Mouse (Mus musculus) macrophage (primary cell): ENCODE data around the gene Sirt1. TPM values are rescaled to one million over a fixed set of nuclear protein-coding genes. Genes with fewer than 3 reads are reported as not detected.
A peak's percentile ranks its signal among the peaks of the same experiment; 100 is the strongest.
"Not testable (repeated sequence)": the region's sequence is repeated elsewhere in the genome, so short reads cannot be mapped to it uniquely, and the experiment has no call there.

Source experiments
- H3K27ac ChIP-seq: fragments of 350-480 bp; formaldehyde crosslinking; 2 replicates; pipeline ENCODE4 v1.9.0; 2021
- H3K36me3 ChIP-seq: fragments of 350-480 bp; formaldehyde crosslinking; 2 replicates; pipeline ENCODE4 v1.9.0; 2021; ENCODE audit errors: inconsistent target
- H3K4me3 ChIP-seq: fragments of 350-480 bp; formaldehyde crosslinking; 2 replicates; pipeline ENCODE4 v1.9.0; 2021; ENCODE audit errors: inconsistent target
- H3K79me2 ChIP-seq: fragments of 350-480 bp; formaldehyde crosslinking; 2 replicates; pipeline ENCODE4 v1.9.0; 2021; ENCODE audit errors: inconsistent target
- WGBS: methylation state at CpG from one replicate; pipeline ENCODE4 v1.1.7; 2026; ENCODE audit warnings: inconsistent platforms; ENCODE audit not compliant: missing documents; 5-methylcytosine and 5-hydroxymethylcytosine counted together
- polyA plus RNA-seq: library from polyadenylated mRNA; stranded (reverse); fragments of 250-400 nt; gene quantifications from 3 replicates; pipeline ENCODE4 v1.2.4, GENCODE M21; 2018; ENCODE audit warnings: inconsistent platforms

The Sirt1 gene
- polyA plus RNA-seq, 1 experiment from 2014 or later, result 13.3 TPM

DNA sequence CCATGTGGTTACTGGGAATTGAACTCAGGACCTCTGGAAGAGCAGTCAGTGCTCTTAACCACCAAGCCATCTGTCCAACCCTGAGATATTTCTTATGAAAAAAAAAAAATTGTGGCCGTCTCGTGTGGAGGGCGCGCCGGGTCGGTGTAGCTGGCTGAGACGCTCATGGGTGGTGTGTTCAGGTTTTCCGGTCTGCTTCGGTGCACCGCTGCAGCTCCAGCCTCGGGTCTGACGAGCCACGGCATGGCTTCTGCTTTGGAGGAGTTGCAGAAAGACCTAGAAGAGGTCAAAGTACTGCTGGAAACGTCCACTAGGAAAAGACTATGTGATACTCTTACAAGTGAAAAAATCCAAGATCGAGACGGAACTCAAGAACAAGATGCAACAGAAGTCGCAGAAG lies 31.3 kb upstream of the Sirt1 start:
- Histone ChIP-seq H3K4me3 (no peak overlapping the region), H3K27ac (no peak overlapping the region), H3K36me3 (no peaks in the 10 kb centered on the region), H3K79me2 (no peaks in the 10 kb centered on the region)
- WGBS, result 93% methylated on average over 17 of the region's 17 CpGs

DNA sequence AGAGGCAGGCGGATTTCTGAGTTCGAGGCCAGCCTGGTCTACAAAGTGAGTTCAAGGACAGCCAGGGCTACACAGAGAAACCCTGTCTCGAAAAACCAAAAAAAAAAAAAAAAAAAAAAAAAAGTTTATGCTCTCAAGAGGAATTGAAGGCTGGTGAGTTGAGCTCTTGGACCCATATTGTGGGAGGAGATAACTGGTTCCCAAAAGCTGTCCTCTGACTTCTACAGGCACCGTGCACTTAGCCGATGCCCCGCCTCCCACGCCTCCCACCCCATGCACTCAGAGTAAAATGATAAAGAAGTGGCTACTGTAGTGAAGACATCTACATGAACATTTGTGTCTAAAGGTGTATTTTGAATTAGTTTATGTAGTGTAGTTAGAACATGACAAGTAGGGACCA lies 30.2 kb upstream of the Sirt1 start:
- 90% methylated on average over 2 of the region's 7 CpGs for WGBS
- not testable (repeated sequence) for H3K4me3 ChIP-seq, H3K27ac ChIP-seq, H3K79me2 ChIP-seq, H3K36me3 ChIP-seq

DNA sequence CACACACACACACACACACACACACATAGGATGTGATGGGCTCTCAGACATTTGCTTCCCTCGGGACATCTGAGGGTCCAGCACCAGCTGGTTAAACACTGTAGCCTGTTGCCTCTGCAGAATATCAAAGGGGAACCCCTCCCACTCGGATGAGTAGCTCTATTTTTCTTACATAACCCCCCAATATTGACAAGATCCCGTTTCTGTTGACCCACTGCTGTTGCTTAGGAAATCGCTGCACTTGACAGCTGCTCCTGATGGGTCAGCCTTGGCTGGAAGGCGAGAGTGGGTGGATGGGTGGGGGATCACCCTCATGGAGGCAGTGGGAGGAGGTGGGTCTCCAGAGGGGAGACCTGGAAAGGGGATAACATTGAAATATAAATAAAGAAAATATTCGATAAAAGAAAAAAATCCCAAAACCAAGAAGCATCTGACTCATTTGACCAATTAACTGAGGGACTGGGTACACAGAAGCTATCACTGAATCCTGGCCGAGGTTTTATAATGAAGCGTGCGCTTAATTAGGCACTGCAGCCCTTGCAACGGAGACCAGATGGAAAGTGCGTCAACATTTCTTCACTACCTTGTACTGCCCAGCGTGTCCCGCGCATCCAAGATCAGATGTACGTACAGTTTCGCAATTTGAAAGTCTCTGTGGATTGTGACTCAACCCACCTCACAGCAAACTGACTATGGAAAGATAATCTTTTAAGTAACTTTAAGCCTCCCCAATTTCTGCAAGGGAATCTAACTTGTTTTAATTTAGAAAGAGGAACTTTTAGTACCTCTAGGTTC lies 28.9 kb upstream of the Sirt1 start:
- no peak overlapping the region for H3K27ac ChIP-seq
- H3K36me3 ChIP-seq, result no peaks in the 10 kb centered on the region
- 44% methylated on average over 16 of the region's 16 CpGs for WGBS
- H3K4me3 ChIP-seq, result no peak overlapping the region
- H3K79me2 ChIP-seq, result no peaks in the 10 kb centered on the region

DNA sequence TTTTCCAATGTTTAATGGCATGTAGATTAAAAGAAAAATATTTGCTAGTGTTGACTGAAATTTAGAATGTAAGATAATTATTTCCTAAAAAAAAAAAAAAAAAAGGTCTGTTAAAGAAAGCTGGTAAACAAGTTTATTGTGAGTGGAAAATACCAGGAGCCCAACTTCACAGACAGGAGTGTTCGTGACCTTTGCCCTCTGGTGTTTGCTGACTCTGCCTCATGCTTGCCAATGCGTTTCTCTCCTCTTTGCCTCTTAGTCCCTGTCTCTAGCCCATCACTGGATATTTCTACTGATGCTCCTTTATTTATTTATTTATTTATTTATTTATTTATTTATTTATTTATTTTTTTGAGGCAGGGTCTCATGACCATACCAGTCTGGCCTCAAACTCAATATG lies 22.1 kb upstream of the Sirt1 start:
- 86% methylated on average over 2 of the region's 2 CpGs for WGBS
- Histone ChIP-seq H3K79me2 (no peaks in the 10 kb centered on the region), H3K36me3 (no peaks in the 10 kb centered on the region), H3K4me3 (no peak overlapping the region), H3K27ac (no peak overlapping the region)

DNA sequence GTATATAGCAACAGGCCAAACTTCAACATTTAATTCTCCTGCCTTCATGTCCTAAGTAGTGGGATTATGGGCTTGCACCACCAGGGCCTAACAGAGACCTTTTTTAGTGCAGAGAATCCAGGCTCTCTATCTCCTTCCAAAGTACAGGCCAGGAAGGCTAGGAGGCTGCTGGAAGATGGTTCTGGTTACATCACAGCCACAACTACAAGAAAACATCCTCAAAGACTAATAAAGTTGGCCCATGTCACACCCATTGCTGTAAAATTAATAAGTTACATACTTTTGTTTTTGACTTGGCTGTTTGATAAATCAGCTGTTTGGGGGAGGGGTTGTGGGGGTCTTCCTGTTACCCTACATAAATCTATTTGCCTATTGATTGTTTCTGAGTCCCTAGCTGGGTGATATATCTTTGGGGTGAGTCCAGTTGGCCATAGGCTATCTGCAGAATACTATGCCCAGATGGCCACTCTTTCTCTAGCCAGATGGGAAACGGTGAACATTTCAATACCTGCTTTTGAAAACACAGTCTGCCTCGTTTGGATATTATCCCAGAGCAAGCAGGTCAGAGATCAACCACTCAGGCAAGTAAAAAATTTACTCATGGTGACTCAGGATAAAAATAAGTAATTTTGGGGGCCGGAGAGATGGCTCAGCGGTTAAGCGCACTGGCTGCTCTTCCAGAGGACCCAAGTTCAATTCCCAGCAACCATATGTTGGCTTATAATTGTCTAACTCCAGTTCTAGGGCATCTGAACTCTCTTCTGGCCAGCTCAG lies 21.4 kb upstream of the Sirt1 start:
- H3K4me3 ChIP-seq, result no peak overlapping the region
- 96% methylated on average over 5 of the region's 5 CpGs for WGBS
- no peaks in the 10 kb centered on the region for H3K79me2 ChIP-seq
- no peak overlapping the region for H3K27ac ChIP-seq
- H3K36me3 ChIP-seq, result no peaks in the 10 kb centered on the region

DNA sequence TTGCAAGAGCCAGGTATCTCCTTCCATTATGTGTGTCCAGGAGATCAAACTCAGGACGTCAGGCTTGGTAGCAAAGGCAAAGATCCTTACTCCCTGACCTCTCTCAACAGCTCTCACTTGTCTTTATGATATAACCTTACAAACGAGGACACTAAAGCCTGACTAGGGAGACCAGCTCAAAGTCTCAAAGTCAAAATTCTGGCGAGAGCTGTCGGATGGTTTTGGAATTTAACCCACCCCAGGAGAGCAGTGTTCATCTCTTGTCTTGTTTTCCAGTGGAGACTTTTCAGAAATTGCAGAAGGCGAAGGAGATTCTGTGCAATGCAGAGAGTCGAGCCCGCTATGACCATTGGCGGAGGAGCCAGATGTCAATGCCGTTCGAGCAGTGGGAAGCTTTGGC lies 15.5 kb upstream of the Sirt1 start:
- no peak overlapping the region for H3K27ac ChIP-seq
- no peaks in the 10 kb centered on the region for H3K79me2 ChIP-seq
- over 99% methylated on average over 10 of the region's 10 CpGs for WGBS
- no peak overlapping the region for H3K4me3 ChIP-seq
- H3K36me3 ChIP-seq, result no peaks in the 10 kb centered on the region

DNA sequence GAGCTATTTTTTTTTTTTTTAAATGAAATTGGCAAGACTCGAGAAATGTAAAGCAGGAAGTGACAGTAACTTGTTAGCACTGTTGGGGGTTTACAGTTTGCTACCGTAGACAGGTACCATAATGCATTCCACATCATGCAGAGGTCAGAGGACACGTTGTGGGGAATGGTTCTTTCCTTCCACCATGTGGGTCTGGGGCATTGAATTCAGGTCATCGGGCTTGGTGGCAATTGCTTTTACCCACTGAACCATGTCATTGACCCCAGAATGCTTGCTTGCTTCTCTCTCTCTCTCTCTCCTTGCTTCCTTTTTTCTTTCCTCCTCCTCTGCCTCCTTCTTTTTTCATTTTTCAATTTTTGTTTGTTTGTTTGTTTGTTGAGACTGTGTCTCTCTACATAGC lies 7.4 kb upstream of the Sirt1 start:
- WGBS, result 73% methylated on average over 4 of the region's 4 CpGs
- no peaks in the 10 kb centered on the region for H3K79me2 ChIP-seq
- H3K27ac ChIP-seq, result no peak overlapping the region
- no peaks in the 10 kb centered on the region for H3K36me3 ChIP-seq
- H3K4me3 ChIP-seq, result no peak overlapping the region

DNA sequence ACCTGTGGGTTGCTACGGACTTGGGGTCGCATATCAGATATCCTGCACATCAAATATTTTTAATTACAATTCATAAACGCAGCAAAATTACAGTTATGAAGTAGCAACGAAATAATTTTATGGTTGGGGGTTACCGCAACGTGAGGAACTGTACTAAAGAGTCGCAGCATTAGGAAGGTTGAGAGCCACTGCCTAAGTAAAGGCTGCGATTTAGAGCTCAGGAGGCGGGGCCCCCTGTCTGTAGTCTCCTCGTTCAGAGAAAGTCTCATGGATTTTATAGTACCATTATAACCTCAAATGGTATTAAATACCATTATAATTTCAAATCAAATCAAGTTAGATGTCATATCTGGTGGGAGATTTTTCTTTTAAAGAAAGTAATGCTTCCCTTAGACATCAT lies 5.5 kb upstream of the Sirt1 start:
- no peaks in the 10 kb centered on the region for H3K36me3 ChIP-seq
- WGBS, result 5% methylated on average over 10 of the region's 10 CpGs
- H3K27ac ChIP-seq, result peak overlapping the region; percentile 42
- peak overlapping the region; percentile 71 for H3K4me3 ChIP-seq
- no peaks in the 10 kb centered on the region for H3K79me2 ChIP-seq

DNA sequence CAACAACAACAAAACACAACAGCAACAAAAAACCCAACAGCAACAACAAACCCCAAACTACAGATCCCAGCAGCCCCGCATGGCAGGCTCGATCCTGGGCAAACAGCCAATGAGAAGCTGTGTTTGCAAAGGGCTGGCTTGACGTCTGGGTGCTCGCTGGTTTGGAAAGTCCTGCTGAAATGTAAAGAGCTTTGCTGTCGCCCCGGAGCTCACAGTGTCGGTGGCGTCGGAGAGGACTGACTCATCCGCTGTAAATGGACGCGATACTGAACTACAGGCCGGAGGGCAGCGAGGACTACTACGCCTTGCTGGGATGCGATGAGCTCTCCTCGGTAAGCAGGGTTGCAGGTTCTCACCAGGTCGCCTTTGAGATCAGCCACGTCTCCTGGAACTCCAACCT lies 4.9 kb upstream of the Sirt1 start:
- Histone ChIP-seq H3K79me2 (no peaks in the 10 kb centered on the region), H3K27ac (peak overlapping the region; percentile 42), H3K4me3 (peak overlapping the region; percentile 71), H3K36me3 (no peaks in the 10 kb centered on the region)
- under 1% methylated on average over 19 of the region's 19 CpGs for WGBS

DNA sequence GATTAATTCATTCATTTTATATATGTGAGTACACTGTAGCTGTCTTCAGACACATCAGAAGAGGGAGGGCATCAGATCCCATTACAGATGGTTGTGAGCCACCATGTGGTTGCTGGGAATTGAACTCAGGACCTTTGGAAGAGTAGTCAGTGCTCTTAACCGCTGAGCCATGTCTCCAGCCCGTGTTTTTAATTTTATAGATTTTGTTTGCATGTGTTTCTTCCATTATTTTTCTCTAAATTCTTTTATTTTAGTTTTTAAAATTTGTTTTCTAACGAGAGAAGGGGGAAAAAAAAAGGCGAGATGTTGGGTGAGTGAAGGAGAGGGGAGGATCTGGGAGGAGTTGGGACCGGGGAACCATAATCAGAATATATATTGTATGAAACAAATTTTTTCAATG lies 4.4 kb upstream of the Sirt1 start:
- not testable (repeated sequence) for H3K79me2 ChIP-seq, H3K27ac ChIP-seq, H3K36me3 ChIP-seq
- H3K4me3 ChIP-seq, result peak overlapping the region; percentile 71
- 49% methylated on average over 5 of the region's 5 CpGs for WGBS

DNA sequence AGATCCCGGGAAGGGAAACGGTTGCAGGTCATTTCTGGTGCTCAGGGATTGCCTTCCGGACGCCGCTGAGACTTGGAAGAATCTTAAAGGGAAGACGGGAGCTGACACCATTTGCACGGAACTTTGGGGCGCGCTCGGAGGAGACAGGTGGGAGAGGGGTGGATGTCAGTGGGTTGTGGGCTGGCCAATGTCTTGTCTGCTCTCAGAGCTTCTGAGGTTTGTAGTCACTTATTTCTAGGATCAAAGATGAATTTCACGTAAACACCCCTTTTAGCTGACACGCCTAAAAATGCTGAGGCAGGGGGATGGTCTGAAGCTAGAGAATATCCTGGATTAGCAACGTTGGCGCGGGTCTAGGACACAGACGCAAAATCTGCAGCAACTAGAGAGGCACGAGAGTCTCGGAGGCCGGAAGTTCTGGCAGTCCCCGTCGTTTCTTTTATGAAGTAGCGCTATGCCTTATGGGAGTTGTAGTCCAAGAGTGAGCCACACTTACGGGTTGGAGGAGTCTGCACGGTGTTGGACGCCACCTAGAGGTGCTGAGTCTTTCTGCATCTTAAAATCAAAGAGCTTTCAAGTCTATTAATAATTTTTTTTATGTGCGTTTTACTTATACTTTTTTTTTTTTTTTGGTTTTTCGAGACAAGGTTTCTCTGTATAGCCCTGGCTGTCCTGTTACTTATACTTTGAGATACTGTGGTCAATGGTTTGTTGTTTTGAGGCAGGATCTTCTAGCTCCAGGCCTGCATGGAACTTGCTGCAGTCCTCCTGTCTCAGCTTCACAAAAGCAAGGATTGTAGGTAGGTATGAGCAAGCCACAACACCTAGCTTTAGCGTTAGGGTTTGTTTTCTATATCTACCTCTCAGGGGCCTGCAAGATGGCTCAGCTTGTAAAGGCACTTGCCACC lies 1.1 kb upstream of the Sirt1 start, which contains the start of gene Dnajc12:
Gene Dnajc12 (plus strand): TSS at position 72 of the 908 bp plus-strand sequence.
- no peaks in the 10 kb centered on the region for H3K79me2 ChIP-seq
- H3K4me3 ChIP-seq, result peak within 1 kb of the TSS; percentile 71
- H3K36me3 ChIP-seq, result no peaks in the 10 kb centered on the region
- WGBS, result under 1% methylated on average over 28 of the region's 28 CpGs
- peak within 1 kb of the TSS; percentile 47 for H3K27ac ChIP-seq

DNA sequence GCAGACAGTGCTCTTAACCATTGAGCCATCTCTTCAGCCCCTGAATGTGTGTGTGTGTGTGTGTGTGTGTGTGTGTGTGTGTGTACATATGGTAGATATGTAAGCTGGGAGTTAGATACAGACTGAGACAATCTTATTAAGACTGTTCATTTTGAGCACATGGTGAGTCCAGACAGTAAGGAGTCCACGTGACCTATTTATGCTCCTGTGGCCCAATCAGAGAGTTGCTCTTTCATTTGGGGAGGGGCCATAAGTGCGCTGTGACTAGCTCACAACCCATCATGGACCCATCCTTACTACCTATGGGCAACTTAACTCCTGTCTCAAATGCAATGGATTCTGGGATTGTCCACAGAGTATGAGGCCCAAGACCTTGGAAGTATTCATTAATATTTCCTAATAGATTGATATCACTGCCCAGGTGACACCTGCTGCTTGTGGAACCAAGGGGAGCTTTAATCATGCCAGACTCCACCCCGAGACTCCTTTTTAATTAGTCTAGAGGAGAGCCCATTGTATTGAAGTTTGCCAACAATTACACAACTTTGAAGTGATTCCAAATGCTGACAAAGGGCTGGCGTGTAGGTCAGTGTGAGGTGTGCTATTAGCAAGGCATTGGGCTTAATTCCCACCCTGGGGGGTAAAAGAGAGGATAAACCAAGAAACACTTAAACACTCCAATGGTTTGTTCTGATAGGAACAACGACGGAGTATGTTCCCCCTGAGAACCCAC lies 2.4 kb downstream of the Sirt1 start:
- no peak overlapping the region for H3K27ac ChIP-seq
- H3K36me3 ChIP-seq, result no peaks in the 10 kb centered on the region
- H3K4me3 ChIP-seq, result no peak overlapping the region
- no peaks in the 10 kb centered on the region for H3K79me2 ChIP-seq
- 84% methylated on average over 6 of the region's 6 CpGs for WGBS

DNA sequence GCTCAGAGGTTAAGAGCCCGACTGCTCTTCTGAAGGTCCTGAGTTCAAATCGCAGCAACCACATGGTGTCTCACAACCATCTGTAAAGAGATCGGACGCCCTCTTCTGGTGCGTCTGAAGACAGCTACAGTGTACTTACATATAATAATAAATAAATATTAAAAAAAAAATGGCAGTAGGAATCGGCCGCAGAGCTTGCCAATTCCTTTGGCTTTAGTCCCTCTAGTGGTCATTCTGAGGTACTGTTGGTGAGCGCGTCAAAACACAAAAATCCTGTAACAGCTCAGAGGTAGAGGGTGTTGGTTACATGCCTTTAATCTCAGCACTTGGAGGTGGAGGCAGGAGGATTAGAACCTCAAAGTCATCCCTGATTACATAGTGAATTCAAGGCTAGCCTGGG lies 4.0 kb downstream of the Sirt1 start:
- Histone ChIP-seq H3K27ac (no peak overlapping the region), H3K36me3 (no peaks in the 10 kb centered on the region), H3K4me3 (no peak overlapping the region), H3K79me2 (no peaks in the 10 kb centered on the region)
- WGBS, result 24% methylated on average over 9 of the region's 9 CpGs

DNA sequence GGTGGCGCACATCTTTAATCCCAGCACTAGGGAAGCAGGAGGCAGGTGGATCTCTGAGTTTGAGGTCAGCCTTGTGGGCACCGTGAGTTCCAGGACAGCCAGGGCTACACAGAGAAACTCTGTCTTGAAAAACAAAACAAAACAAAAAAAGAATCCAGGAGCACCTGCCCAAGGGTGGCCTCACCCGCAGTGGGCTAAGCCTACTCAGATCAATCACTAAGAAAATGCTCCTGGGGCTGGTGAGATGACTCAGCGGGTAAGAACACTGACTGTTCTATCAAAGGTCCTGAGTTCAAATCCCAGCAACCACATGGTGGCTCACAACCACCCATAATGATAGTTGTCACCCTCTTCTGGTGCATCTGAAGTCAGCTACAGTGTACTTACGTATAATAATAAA lies 5.2 kb downstream of the Sirt1 start:
- H3K36me3 ChIP-seq, result no peaks in the 10 kb centered on the region
- no peak overlapping the region for H3K27ac ChIP-seq
- H3K4me3 ChIP-seq, result no peak overlapping the region
- no peaks in the 10 kb centered on the region for H3K79me2 ChIP-seq
- WGBS, result 97% methylated on average over 4 of the region's 5 CpGs
